Mouse (Mus musculus) gastrocnemius, postnatal 25 days (tissue): Measurements from ENCODE around the gene Serpinb9e. TPM values are rescaled to one million over a fixed set of nuclear protein-coding genes. Genes with fewer than 3 reads are reported as not detected.
"Not testable (repeated sequence)": the region's sequence is repeated elsewhere in the genome, so short reads cannot be mapped to it uniquely, and the experiment has no call there.

Experiments used
- DNase-seq: peaks from one replicate; pipeline ENCODE4 v3.0.0; 2022
- long read RNA-seq, 2 experiments: library from polyadenylated mRNA; stranded (forward); transcript quantifications; one replicate each; pipeline ENCODE4 v2.0.0; 2021
- total RNA-seq, 2 experiments: library from RNA; stranded (reverse); gene quantifications; 1 replicate in 1 of 2; 2 replicates in 1 of 2; pipeline ENCODE4 v1.2.3; 2021

Gene Serpinb9e
- total RNA-seq = not detected
- long read RNA-seq, experiment 1 = 0 reads
- long read RNA-seq, experiment 2 = 0 reads

DNA sequence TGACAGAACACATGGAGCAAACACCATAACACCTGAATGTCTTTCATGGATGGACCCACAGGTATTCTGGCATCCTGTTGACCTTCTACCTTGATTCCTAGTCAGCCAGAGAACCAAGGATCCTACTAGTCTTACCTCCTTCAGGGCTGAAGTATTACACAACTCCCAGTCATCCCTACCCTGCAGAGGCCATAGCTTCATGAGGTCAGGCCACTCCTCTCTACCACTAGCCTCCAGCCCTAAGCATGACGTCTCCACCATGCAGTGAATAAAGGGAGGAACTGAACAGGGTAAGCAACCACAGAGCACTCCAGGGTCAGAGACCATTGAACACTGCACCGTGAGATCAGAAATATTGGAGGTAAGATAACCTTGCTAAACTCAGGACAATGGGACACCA, at the start of gene Serpinb9e:
Gene Serpinb9e (plus strand): TSS at position 301 of the 400 bp plus-strand sequence.
- not testable (repeated sequence) for DNase-seq

DNA sequence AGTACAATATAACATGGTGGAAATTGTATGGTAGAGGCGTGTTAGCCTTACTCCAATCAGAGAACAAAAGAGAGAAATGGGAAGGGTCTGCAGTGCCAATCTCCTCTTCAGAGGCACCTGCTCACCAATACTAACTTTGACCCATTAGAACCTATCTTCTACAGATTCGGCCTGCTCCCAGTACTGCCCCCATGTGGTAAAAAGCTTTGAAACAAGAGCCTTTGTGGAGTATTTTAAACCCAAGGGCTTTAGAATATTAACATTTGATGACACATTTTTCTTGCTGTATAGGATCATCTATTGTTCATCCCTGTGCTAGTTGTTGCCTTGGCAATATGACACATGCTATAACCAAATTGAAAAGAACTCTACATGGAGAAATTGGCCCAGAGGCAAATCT, 49.7 kb upstream of the Serpinb9e start:
- DNase-seq = no peak

DNA sequence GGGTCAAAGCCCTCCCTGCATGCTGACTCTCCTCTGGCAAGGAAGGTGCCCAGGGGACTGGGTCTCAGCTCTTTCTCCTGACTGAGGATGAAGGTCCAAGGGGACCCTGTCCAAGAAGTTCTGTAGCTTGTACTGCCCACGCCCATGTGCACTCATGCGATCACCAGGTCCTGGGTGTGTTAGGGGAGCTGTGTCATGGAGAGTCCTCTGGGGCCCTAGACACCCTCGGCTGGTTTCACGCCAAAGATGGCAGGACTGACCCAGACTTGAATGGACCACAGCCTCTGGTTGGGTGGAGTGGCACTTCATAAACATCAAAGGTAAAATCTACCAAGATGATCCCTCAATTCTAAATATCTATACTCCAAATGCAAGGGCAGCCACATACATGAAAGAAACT, 59.2 kb downstream of the Serpinb9e start:
- not testable (repeated sequence) for DNase-seq

Other genes with a start within 250 kb of the Serpinb9e start
- 1 to 10 TPM; 2.2 TPM for gene Serpinb9, start 246.4 kb upstream of the Serpinb9e start, total RNA-seq
- gene Serpinb9b, start 222.2 kb upstream of the Serpinb9e start, total RNA-seq = not detected
- gene Serpinb1b, start 171.0 kb upstream of the Serpinb9e start, total RNA-seq = not detected
- gene Serpinb9c, start 89.9 kb upstream of the Serpinb9e start, total RNA-seq = not detected
- gene Serpinb9d, start 56.7 kb upstream of the Serpinb9e start, total RNA-seq = not detected
- gene Serpinb9f, start 74.5 kb downstream of the Serpinb9e start, total RNA-seq = not detected
- gene Gm11397, start 146.1 kb downstream of the Serpinb9e start, total RNA-seq = not detected
- gene Serpinb9g, start 235.2 kb downstream of the Serpinb9e start, total RNA-seq = not detected